Mouse (Mus musculus): Measurements from ENCODE around the gene Mettl8. TPM values are rescaled to one million over a fixed set of nuclear protein-coding genes. Genes with fewer than 3 reads are reported as not detected.

Mettl8 gene
- total and polyA plus RNA-seq, 3 experiments = 7.5 to 9.2 (median 7.8) TPM

DNA sequence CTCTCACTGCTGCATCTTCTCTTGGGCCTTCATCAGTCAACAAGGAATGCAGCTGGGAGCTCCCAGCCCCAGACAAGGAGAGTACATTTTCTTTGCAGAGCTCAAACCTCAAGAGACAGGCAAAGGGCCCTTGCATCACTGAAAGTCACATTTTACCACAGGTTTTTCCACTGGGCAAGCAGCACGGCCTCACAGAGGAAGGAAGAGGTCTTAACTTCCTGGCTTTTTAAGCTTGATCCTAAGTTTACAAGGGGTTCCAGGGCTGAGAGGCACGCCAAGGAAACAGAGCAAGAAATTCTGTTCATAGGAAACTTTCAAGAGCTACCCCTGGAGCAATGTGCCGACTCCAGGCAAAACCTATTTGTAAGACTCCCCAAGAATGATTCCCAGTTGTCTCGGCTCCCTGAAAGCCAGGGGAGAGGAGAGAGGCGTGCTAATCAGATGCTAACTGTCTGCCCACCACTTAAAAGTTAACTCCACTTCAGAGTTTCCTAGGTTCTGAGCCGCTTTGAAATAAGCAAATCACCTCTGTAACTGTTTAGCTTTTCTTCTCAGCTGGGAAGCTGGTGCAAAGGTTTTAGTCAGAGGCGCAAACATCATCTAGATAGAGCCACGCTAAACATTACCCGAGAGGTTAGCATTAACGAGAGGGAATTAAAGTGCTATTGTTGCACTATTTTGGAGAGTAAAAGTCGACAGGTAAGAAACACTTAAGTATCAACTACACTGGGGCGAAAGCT lies 29.6 kb downstream of the Mettl8 start:
- Histone ChIP-seq H3K4me3 (replicated peaks in 1 of 3; ENCODE audit: low read depth in 2 of 3, low read length in 2 of 3, poor library complexity in 1 of 3) (no peak overlapping the region), H3K4me2 (ENCODE audit: insufficient read depth, low read depth, poor library complexity, severe bottlenecking) (no peak overlapping the region), H3K9me3 (replicated peaks; ENCODE audit: low read length) (no peaks in the 10 kb centered on the region), H3K79me2 (replicated peaks; ENCODE audit: control insufficient read depth, extremely low read depth, insufficient read depth, poor library complexity, severe bottlenecking) (no peaks in the 10 kb centered on the region), H3K27ac (ENCODE audit: insufficient read depth, low read depth) (no peak overlapping the region), H3K36me3 (replicated peaks in 1 of 2; ENCODE audit: control insufficient read depth in 1 of 2, insufficient read depth in 1 of 2, low read length in 1 of 2) (peaks cover 0 to 12% of the 10 kb centered on the region in 2 experiments), H3K27me3 (replicated peaks) (no peaks in the 10 kb centered on the region), H3K4me1 (ENCODE audit: control insufficient read depth in 1 of 2, insufficient read depth in 2 of 2) (peaks cover 0 to 13% of the 10 kb centered on the region in 2 experiments; a peak in 2 of 4 replicates), H3K9ac (ENCODE audit: insufficient read depth, low read depth) (no peak overlapping the region)
- TF ChIP-seq MAFK (IDR thresholded peaks at IDR 0.05; ENCODE audit: insufficient replicate concordance, low read length) = no peak
- no peak for TF ChIP-seq NRF1 (IDR thresholded peaks at IDR 0.05; ENCODE audit: low read depth, low read length)
- no peak for TF ChIP-seq TBP (conservative IDR thresholded peaks at IDR 0.05; ENCODE audit: low read depth, low read length)
- no peak for TF ChIP-seq ZMIZ1 (IDR thresholded peaks at IDR 0.05; ENCODE audit: low read depth, low read length)
- no peak for TF ChIP-seq SMC3 (IDR thresholded peaks at IDR 0.05; ENCODE audit: low read depth, low read length)
- TF ChIP-seq MYC (IDR thresholded peaks at IDR 0.05; ENCODE audit: low read depth, low read length) = no peak
- TF ChIP-seq HCFC1 (IDR thresholded peaks at IDR 0.05; ENCODE audit: low read depth, low read length) = no peak
- TF ChIP-seq CHD1 (IDR thresholded peaks at IDR 0.05; ENCODE audit: low read depth, low read length) = no peak
- TF ChIP-seq PAX5 (IDR thresholded peaks at IDR 0.05; ENCODE audit: low read length) = no peak
- no peak for TF ChIP-seq USF1 (IDR thresholded peaks at IDR 0.05; ENCODE audit: low read depth, low read length)
- TF ChIP-seq JUND (conservative IDR thresholded peaks at IDR 0.05; ENCODE audit: low read depth, low read length) = no peak
- no peak for TF ChIP-seq MAX (IDR thresholded peaks at IDR 0.05; ENCODE audit: low read length)
- TF ChIP-seq TCF12 (IDR thresholded peaks at IDR 0.05; ENCODE audit: low read depth, low read length) = no peak
- no peak for TF ChIP-seq RAD21 (IDR thresholded peaks at IDR 0.05; ENCODE audit: low read depth, low read length)
- TF ChIP-seq ZNF384 (IDR thresholded peaks at IDR 0.05; ENCODE audit: low read depth, low read length) = no peak
- TF ChIP-seq POLR2A (IDR thresholded peaks at IDR 0.05; ENCODE audit: low read depth, low read length) = no peak
- no peak for TF ChIP-seq USF2 (conservative IDR thresholded peaks at IDR 0.05; ENCODE audit: low read depth, low read length)
- dilution Hi-C loops (cut with MboI; ENCODE audit: extremely low pct_ligation_motif_present, extremely low pct_unique_long_range_greater_than_20kb, low sequenced_read_pairs) = no loop called here
- no peak for DNase-seq (ENCODE audit: extremely low read depth)
- in situ Hi-C loops (cut with MboI; ENCODE audit: low pct_ligation_motif_present, low pct_unique_long_range_greater_than_20kb, low sequenced_read_pairs) = loop anchor here (25.0 kb wide), 1 partner anchor 313 kb away; no protein-coding TSS in a partner anchor

DNA sequence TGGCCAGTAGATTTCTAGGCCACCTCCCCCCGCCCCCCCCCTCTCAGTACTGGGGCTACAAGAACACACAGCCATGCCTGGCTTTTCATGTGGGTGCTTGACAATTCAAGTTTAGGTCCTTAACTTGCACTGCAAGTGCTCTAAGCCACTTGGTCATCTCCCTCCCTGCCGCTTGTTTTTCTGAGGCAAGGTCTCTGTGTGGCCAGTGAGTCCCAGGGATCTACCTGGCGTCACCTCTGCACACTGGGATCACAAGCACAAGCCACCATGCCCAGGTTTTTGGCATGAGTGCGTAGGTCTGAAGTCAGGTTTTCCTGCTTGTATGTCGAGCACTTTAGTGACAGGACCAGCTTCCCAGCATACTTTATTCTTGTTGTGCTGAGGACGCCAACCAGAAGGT lies 31.4 kb downstream of the Mettl8 start:
- dilution Hi-C loops (cut with MboI; ENCODE audit: extremely low pct_ligation_motif_present, extremely low pct_unique_long_range_greater_than_20kb, low sequenced_read_pairs) (no loop called here), in situ Hi-C loops (cut with MboI; ENCODE audit: low pct_ligation_motif_present, low pct_unique_long_range_greater_than_20kb, low sequenced_read_pairs) (no loop called here)
- no peak overlapping the region for H3K4me2 ChIP-seq (ENCODE audit: insufficient read depth, low read depth, poor library complexity, severe bottlenecking)
- H3K4me1 ChIP-seq (ENCODE audit: control insufficient read depth in 1 of 2, insufficient read depth in 2 of 2) = peaks cover 0 to 17% of the 10 kb centered on the region in 2 experiments; a peak in 2 of 4 replicates
- peaks cover 0 to 9% of the 10 kb centered on the region in 2 experiments for H3K36me3 ChIP-seq (replicated peaks in 1 of 2; ENCODE audit: control insufficient read depth in 1 of 2, insufficient read depth in 1 of 2, low read length in 1 of 2)
- DNase-seq (ENCODE audit: extremely low read depth) = no peak
- H3K9me3 ChIP-seq (replicated peaks; ENCODE audit: low read length) = no peaks in the 10 kb centered on the region
- no peak overlapping the region for H3K27ac ChIP-seq (ENCODE audit: insufficient read depth, low read depth)
- no peak overlapping the region for H3K9ac ChIP-seq (ENCODE audit: insufficient read depth, low read depth)
- no peaks in the 10 kb centered on the region for H3K79me2 ChIP-seq (replicated peaks; ENCODE audit: control insufficient read depth, extremely low read depth, insufficient read depth, poor library complexity, severe bottlenecking)
- no peak overlapping the region for H3K4me3 ChIP-seq (replicated peaks in 1 of 3; ENCODE audit: low read depth in 2 of 3, low read length in 2 of 3, poor library complexity in 1 of 3)
- no peaks in the 10 kb centered on the region for H3K27me3 ChIP-seq (replicated peaks)
- TF ChIP-seq MYC (IDR thresholded peaks at IDR 0.05; ENCODE audit: low read depth, low read length) (no peak), CHD1 (IDR thresholded peaks at IDR 0.05; ENCODE audit: low read depth, low read length) (no peak), TBP (conservative IDR thresholded peaks at IDR 0.05; ENCODE audit: low read depth, low read length) (no peak), TCF12 (IDR thresholded peaks at IDR 0.05; ENCODE audit: low read depth, low read length) (no peak), KAT2A (IDR thresholded peaks at IDR 0.05; ENCODE audit: insufficient replicate concordance, low read length) (no peak), PAX5 (IDR thresholded peaks at IDR 0.05; ENCODE audit: low read length) (no peak), GABPA (IDR thresholded peaks at IDR 0.05; ENCODE audit: insufficient replicate concordance, low read depth, low read length) (no peak), IRF4 (IDR thresholded peaks at IDR 0.05; ENCODE audit: low read depth, low read length) (no peak), MAFK (IDR thresholded peaks at IDR 0.05; ENCODE audit: insufficient replicate concordance, low read length) (no peak), POLR2A (IDR thresholded peaks at IDR 0.05; ENCODE audit: low read depth, low read length) (no peak), NRF1 (IDR thresholded peaks at IDR 0.05; ENCODE audit: low read depth, low read length) (no peak), RAD21 (IDR thresholded peaks at IDR 0.05; ENCODE audit: low read depth, low read length) (no peak), ZMIZ1 (IDR thresholded peaks at IDR 0.05; ENCODE audit: low read depth, low read length) (no peak), MAZ (IDR thresholded peaks at IDR 0.05; ENCODE audit: low read depth, low read length) (no peak)
